Mouse (Mus musculus): ENCODE results near the gene Pdcd1lg2.

GRCm38 (mm10) chr19:29420397-29420796, 9.7 kb downstream of the Pdcd1lg2 start:
- TF ChIP-seq HCFC1 (IDR thresholded peaks at IDR 0.05; ENCODE audit: borderline replicate concordance, insufficient read depth, low read length) (no peak), ZNF384 (IDR thresholded peaks at IDR 0.05; ENCODE audit: low read depth, low read length) (no peak), ZC3H11A (IDR thresholded peaks at IDR 0.05; ENCODE audit: borderline replicate concordance, low read depth, low read length) (no peak)

Measured in ES-E14 (cell line).